Mouse (Mus musculus): ENCODE measurements around the gene Spert. TPM values are rescaled to one million over a fixed set of nuclear protein-coding genes. Genes with fewer than 3 reads are reported as not detected.

Spert gene
- total RNA-seq (2021), result not detected in 2 replicates
- long read RNA-seq, experiment 1, result 0 reads
- long read RNA-seq, experiment 2, result 0 reads

- DNase-seq, result no peak
Measured at GRCm38 (mm10) chr14:75592978-75593377, at the start of gene Spert. Spert (minus strand) TSS chr14:75593116.

- DNase-seq, result peak; percentile 63
Measured at GRCm38 (mm10) chr14:75642080-75642479, 49.2 kb upstream of the Spert start, which contains the start of gene Erich6b. Erich6b (plus strand) TSS chr14:75642259.

DNA sequence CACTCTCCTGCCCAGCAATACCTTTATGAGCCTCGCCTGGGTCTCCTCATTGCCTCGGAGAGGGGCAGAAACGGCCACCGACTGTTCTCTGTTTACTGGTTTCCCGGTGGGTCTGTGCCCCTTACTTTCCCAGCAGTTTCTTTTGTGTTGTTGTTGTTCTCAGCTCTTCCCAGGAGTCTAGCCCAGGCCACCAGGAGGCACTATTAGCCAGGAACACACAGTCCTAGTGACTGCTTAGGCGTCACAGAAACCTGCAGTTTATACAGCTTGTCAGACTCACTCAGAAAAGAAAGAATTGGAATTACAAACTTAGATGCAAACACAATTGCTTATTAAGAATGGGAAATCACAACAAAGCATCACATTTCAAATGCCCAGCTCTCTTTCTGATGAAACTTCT is 48.5 kb upstream of the Spert start:
- DNase-seq, result peak; percentile 26

DNA sequence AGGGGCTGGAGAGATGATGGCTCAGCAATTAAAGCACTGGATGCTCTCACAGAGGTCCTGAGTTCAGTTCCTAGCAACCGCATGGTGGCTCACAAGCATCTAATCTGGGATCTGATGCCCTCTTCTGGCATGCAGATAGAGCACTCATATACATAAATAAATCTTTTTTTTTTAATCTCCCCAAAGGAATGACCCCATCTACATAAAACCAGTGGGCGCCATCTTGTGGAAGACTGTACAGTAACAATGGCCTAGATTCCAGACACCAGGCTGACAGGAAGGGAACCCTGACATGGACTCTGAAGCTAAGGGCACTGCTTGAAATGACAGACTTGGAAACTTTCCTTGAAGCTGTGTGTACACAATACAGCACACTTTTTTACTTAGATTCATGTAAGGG is 47.9 kb upstream of the Spert start:
- DNase-seq, result peak; percentile 23

DNA sequence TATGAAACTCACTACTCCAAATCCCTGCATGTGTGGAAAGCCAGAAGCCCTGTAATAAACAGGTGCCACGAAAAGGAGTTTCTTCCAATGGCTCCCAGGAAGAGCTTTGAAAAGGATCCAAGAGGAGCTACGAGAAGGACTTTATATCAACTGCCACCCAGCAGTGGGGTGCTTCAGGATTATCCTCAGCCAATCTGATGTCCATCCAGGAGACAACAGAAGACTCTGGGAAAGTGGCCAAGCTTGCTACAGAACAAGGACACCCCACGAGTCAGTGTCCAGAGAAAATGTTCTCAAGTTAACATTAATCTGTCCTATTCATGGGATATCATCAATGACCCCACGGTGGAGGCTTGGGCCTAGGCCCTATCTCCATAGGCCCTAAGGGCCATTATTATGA is 44.7 kb upstream of the Spert start:
- DNase-seq, result peak; percentile 9

GRCm38 (mm10) chr14:75636107-75636506 is 43.2 kb upstream of the Spert start:
- no peak for DNase-seq

DNA sequence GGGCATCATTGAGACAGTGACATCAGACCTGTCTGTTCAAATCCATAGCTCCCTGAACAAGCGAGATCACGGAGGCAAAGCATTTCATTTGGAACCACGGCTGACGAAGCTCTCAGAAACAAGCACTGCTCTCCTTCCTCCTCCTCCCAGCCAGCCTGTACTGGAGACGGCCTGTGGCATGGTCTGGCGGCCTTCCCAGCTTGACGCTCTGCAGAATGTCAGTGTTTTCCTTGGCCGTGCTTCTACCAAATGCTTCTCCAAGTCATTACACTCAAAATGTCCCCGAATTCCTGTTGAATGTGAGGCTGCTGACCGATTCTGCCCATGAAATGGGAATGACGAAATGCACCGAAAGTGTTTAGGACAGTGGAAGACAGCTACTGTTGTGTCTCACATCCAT is 42.4 kb upstream of the Spert start:
- DNase-seq, result peak; percentile 58

- DNase-seq, result no peak
Measured at GRCm38 (mm10) chr14:75628870-75629269, 36.0 kb upstream of the Spert start.

GRCm38 (mm10) chr14:75622984-75623383 is 30.1 kb upstream of the Spert start:
- no peak for DNase-seq

GRCm38 (mm10) chr14:75616375-75616774 is 23.5 kb upstream of the Spert start:
- DNase-seq, result no peak

- DNase-seq, result no peak
Measured at GRCm38 (mm10) chr14:75609176-75609575, 16.3 kb upstream of the Spert start.

DNA sequence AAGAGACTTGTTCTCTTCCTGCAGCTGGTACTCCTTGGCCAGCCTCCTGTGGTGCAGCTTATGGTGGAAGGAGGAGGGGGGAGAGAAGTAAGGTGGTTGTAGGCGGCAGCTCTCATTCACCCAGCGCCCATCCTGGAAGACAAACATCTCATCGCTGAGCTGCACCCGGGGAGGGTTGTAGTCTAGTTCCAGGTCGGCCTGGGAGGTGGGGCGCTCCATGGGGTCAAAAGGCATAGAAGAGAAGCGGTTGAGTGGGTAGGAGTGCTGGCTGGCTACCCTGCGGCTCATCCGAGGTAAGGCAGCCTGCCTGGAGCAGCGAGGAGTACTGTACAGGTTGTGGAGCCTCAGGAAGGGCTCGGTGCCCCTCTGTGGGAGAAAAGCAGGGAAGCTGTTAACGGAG is 9.0 kb downstream of the Spert start:
- DNase-seq, result no peak

DNA sequence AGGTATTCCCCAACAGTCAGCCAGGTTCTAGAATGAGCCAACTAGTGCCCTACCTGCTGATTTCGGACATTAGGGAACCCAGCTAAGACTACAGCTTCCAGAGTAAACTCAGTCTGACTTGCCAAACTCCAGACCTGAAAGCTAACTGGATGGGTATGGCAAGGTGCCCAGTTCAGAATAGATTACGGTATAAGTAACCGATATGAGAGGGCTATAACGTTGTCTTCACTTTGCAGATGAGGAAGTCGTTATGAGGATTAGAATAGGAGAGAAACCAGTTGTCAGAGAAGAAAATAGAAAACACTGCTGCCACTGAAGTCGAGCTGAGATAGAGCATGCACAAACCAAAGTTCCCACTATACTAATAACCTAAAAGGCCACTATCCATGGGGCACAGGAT is 13.9 kb downstream of the Spert start:
- no peak for DNase-seq

DNA sequence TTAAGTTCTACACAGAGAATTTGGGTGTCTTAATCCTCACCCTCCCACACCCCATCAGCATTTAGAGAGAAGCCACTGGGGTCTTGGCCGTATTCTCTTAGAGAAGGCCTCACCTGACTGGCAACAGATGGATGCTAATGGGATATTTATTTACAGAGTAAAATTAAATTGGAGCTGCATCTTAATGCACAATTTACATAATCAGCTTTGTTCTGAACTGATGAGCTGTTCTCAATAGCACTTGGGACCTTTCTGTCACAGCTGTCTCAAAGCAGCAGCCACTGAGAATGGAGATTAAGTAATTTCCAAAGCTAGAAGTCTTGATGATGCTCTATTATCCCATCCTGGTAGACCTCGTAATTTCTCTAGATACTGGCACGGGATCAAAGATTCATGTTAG is 26.6 kb downstream of the Spert start:
- no peak for DNase-seq

GRCm38 (mm10) chr14:75565534-75566140 is 27.3 kb downstream of the Spert start:
- DNase-seq, result peak; percentile 78

- DNase-seq, result peak; percentile 53
Measured at GRCm38 (mm10) chr14:75561577-75562331, 31.2 kb downstream of the Spert start.

- DNase-seq, result no peak
Measured at GRCm38 (mm10) chr14:75541731-75542130, 51.2 kb downstream of the Spert start.

DNA sequence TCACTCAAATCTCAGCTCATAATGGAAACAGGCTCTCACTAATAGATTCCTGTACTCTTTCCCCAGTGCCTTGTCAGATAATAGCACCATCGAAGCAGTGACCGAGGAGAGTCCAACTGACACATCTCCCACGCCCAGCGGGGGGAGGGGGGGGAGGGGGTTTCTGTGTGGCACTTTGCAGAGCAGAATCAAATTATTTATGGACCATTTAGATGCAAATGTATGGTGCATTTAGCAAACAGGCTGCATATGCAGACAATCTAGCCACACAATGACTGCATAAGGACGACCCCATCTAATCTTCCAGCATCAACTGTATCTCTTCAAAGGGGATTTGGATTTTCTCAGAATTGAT is 51.9 kb downstream of the Spert start:
- DNase-seq, result no peak

DNA sequence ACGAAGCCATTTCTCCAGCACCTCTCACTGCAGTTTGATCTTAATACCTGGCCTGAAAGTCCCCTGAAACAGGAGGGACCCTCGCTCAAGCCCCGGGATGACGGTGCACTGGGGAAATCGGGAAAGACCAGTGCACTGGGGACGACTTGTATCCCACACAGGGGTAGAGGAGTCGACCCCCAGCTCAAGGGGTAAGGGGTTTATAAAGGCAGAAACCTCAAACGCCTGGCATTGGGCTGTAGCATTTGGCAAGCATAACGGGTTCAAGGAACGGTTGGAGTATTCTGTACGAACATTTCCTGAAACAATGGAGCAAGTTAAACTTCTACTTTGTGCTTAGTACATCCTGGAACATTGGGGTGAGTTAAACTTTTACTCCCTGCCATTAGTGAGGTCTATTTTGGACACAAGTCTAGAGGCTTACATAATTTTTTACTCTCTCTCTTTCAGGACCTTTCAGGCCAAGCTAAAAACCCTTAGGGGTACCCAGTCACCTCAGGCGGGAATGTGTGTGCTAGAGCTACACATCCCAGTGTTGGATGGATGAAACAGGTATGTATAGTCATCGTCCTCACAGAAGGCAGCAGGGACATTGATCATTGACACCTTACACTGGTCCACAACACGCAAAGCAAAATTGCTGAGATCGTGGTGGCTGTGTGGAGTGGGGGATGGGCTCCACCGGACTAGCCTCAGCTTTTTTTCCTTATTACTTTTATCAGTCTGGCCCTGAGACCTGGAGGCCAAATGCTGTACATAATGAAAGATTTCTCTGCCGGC is 52.5 kb downstream of the Spert start:
- no peak for DNase-seq

DNA sequence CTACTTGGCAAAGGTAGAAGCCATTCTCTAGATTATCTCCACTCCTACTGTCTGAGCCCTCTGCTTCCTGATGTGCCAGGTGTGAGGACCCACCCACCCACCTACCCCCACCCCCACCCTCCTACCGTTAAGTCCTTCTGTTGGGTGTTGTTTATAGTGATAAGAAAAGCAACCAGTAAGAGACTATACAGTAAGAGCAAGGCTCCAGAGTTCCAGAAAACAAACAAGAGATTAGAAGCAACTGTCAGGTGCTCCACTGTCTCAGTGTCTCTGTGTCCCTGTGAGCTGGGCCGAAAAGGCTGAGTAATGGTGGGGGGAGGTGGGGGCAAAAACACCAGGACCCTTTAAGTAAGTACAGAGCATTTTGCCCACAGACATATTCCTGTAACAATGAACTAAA is 53.7 kb downstream of the Spert start:
- DNase-seq, result no peak

Data from adrenal gland, postnatal 14 days (tissue).